Mouse (Mus musculus) midbrain, embryonic 11.5 days (tissue): ENCODE results near the gene Slc36a2. TPM values are rescaled to one million over a fixed set of nuclear protein-coding genes. Genes with fewer than 3 reads are reported as not detected.

Experiments used
- ATAC-seq: fragments of 200-750 bp; cut with Nextera tagmentation; 2 replicates; pipeline ENCODE4 v1.8.0; 2017; ENCODE audit warnings: moderate TSS enrichment, moderate library complexity; ENCODE audit not compliant: low FRiP score
- DNase-seq: peaks from one replicate; pipeline ENCODE4 v3.0.0; 2015; ENCODE audit warnings: low spot score; ENCODE audit errors: missing footprints
- H3K27ac ChIP-seq: fragments of 300-500 bp; sonication (generic); 2 replicates; pipeline ENCODE4 v1.5.1; 2014; ENCODE audit warnings: low read depth, low read length
- H3K27me3 ChIP-seq: fragments of 300-500 bp; sonication (generic); 2 replicates; pipeline ENCODE4 v1.6.1; 2014; ENCODE audit warnings: mild to moderate bottlenecking, low read length, moderate library complexity, mixed read lengths; ENCODE audit not compliant: control insufficient read depth, insufficient read depth
- H3K36me3 ChIP-seq: fragments of 300-500 bp; sonication (generic); 2 replicates; pipeline ENCODE4 v1.6.1; 2014; ENCODE audit warnings: mild to moderate bottlenecking, low read length, moderate library complexity, mixed read lengths; ENCODE audit not compliant: control insufficient read depth, insufficient read depth
- H3K4me1 ChIP-seq: fragments of 300-500 bp; sonication (generic); 2 replicates; pipeline ENCODE4 v1.6.1; 2014; ENCODE audit warnings: low read length; ENCODE audit not compliant: control insufficient read depth, insufficient read depth
- H3K4me2 ChIP-seq: fragments of 300-500 bp; sonication (generic); 2 replicates; pipeline ENCODE4 v1.6.1; 2014; ENCODE audit warnings: mild to moderate bottlenecking, moderate library complexity
- H3K4me3 ChIP-seq: fragments of 300-500 bp; sonication (generic); 2 replicates; pipeline ENCODE4 v1.5.1; 2014; ENCODE audit warnings: low read depth, low read length
- H3K9ac ChIP-seq: fragments of 300-500 bp; sonication (generic); 2 replicates; pipeline ENCODE4 v1.6.1; 2014; ENCODE audit warnings: low read length
- H3K9me3 ChIP-seq: fragments of 300-500 bp; sonication (generic); 2 replicates; pipeline ENCODE4 v1.6.1; 2016; ENCODE audit warnings: low read length; ENCODE audit not compliant: control insufficient read depth
- WGBS: fragments of 180-500 bp; shearing (Covaris S2); extraction: QIAGEN DNeasy Blood & Tissue Kit; methylation state at CpG from one replicate; pipeline ENCODE4 v1.1.7; 2014; 5-methylcytosine and 5-hydroxymethylcytosine counted together
- polyA plus RNA-seq: library from polyadenylated mRNA; unstranded; fragments of >200 nt; fragmentation: Nextera tagmentation; extraction: Ambion mirVana; gene quantifications from 2 replicates; pipeline ENCODE4 v1.2.1, GENCODE M21; 2014

Gene Slc36a2
- polyA plus RNA-seq, 1 experiment from 2014 or later: not detected

GRCm38 (mm10) chr11:55151608-55152007 lies 33.3 kb downstream of the Slc36a2 start, which contains the start of gene Slc36a3:
Gene Slc36a3, minus strand, starts transcription at chr11:55151708.
- DNase-seq (no peak), ATAC-seq (no peak)
- Histone ChIP-seq H3K4me2 (no peak within 1 kb of the TSS), H3K27me3 (no peaks in the 10 kb centered on the region), H3K4me3 (no peak within 1 kb of the TSS), H3K4me1 (no peaks in the 10 kb centered on the region), H3K27ac (no peak within 1 kb of the TSS), H3K9me3 (no peaks in the 10 kb centered on the region), H3K9ac (no peak within 1 kb of the TSS), H3K36me3 (no peaks in the 10 kb centered on the region)
- 80% methylated on average over 3 of the region's 3 CpGs for WGBS

- DNase-seq (no peak), ATAC-seq (no peak)
- H3K4me3 ChIP-seq: no peak overlapping the region
- WGBS: 83% methylated on average over 4 of the region's 4 CpGs
- no peak overlapping the region for H3K27ac ChIP-seq
- H3K9ac ChIP-seq: no peak overlapping the region
- no peaks in the 10 kb centered on the region for H3K27me3 ChIP-seq
- H3K4me2 ChIP-seq: no peak overlapping the region
- no peaks in the 10 kb centered on the region for H3K4me1 ChIP-seq
- H3K9me3 ChIP-seq: no peaks in the 10 kb centered on the region
- no peaks in the 10 kb centered on the region for H3K36me3 ChIP-seq
Measured at GRCm38 (mm10) chr11:55148461-55148860, 36.4 kb downstream of the Slc36a2 start.

DNA sequence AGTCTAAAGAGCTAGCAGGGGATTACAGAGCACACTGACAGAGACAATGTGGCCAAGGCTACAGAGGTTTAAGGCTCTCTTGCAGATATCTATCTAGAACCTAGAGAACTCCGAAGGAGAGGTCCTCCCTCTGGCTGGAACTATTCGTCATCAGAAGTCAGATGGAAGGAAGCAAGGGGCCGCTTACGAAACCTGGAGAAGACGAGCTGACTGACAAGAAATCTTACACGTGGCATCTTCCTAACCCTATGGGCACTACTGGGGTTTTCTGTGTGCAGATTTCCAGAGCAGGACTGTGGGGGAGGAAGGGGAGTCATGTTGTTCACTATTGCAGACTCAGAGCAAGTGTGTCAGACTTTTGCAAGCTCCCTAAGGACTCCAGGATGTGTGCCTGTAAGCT lies 37.5 kb downstream of the Slc36a2 start:
- no peak for DNase-seq
- 51% methylated on average over 6 of the region's 6 CpGs for WGBS

GRCm38 (mm10) chr11:55146855-55147254 lies 38.0 kb downstream of the Slc36a2 start:
- 38% methylated on average over 1 of the region's 1 CpGs for WGBS
- Histone ChIP-seq H3K9me3 (no peaks in the 10 kb centered on the region), H3K27me3 (no peaks in the 10 kb centered on the region), H3K9ac (no peak overlapping the region), H3K4me3 (no peak overlapping the region), H3K4me2 (no peak overlapping the region), H3K36me3 (no peaks in the 10 kb centered on the region), H3K4me1 (no peaks in the 10 kb centered on the region), H3K27ac (no peak overlapping the region)
- DNase-seq (no peak), ATAC-seq (no peak)

More for the DNA sequence above, 37.5 kb downstream of the Slc36a2 start:
- Histone ChIP-seq H3K9ac (no peak overlapping the region), H3K27me3 (no peaks in the 10 kb centered on the region), H3K4me3 (no peak overlapping the region), H3K27ac (no peak overlapping the region), H3K4me1 (no peaks in the 10 kb centered on the region), H3K4me2 (no peak overlapping the region), H3K9me3 (no peaks in the 10 kb centered on the region), H3K36me3 (no peaks in the 10 kb centered on the region)
- no peak for ATAC-seq

DNA sequence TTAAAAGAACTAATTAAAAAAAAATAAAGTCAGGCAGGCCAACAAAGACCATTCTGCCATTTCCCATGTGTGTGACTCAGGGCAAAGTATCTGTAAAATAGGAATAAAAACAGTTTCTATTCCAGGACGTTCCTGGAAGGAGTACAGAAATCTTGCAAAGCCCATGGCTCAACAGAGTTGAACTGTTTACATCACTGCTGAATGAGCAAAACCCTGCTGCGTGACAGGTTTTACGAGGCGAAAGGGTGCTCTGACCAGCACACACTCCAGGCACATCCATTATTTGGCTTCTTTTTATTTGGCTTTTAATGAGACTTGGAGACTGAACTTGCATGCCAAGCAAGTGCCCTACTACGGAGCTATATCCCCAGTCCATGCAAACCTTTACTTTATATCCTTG lies 40.9 kb downstream of the Slc36a2 start:
- WGBS: 86% methylated on average over 5 of the region's 5 CpGs

DNA sequence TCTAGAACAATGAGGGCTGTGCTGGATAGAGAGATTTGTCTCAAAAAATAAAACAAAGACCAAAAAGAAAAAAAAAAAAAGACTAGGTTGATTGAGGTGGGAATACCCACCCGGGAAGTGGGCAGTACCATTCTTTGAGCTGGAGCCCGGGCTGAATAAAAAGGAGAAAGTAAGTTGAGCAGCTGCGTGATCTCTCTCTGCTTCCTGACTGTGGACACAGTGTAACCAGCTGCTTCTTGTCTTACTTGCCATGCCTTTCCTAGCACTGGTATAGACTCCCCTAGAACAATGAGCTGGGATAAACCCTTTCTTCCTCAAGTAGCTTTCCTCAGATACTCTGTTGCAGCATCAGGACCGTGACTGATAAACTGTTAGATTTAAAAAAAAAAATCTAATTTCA lies 43.4 kb downstream of the Slc36a2 start:
- no peak overlapping the region for H3K27ac ChIP-seq
- ATAC-seq: no peak
- WGBS: 91% methylated on average over 4 of the region's 4 CpGs
- H3K9ac ChIP-seq: no peak overlapping the region
- no peaks in the 10 kb centered on the region for H3K4me1 ChIP-seq
- H3K27me3 ChIP-seq: no peaks in the 10 kb centered on the region
- no peak for DNase-seq
- H3K4me2 ChIP-seq: no peak overlapping the region
- no peaks in the 10 kb centered on the region for H3K36me3 ChIP-seq
- no peak overlapping the region for H3K4me3 ChIP-seq
- no peaks in the 10 kb centered on the region for H3K9me3 ChIP-seq

More for the DNA sequence above, 40.9 kb downstream of the Slc36a2 start:
- Histone ChIP-seq H3K4me2 (no peak overlapping the region), H3K9me3 (no peaks in the 10 kb centered on the region), H3K27ac (no peak overlapping the region), H3K9ac (no peak overlapping the region), H3K4me1 (no peaks in the 10 kb centered on the region), H3K4me3 (no peak overlapping the region), H3K36me3 (no peaks in the 10 kb centered on the region), H3K27me3 (no peaks in the 10 kb centered on the region)
- ATAC-seq (no peak), DNase-seq (no peak)

DNA sequence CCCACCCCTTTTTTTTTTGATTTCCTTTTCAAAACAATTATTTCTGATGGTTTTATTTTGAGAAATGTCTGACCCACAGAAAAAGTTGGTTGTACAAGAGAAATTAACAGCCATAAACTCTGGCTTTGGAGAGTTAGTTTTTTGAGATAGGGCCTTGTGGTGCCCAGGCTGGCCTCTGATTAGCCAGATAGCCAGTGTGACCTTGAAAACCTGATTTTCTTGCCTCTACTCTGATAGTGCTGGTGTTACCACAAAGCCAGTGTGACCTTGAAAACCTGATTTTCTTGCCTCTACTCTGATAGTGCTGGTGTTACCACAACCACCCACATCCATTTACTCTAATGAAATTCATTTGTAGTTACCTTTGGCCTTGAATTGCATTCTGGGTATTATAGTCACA lies 47.2 kb downstream of the Slc36a2 start:
- no peak overlapping the region for H3K9ac ChIP-seq
- ATAC-seq (no peak), DNase-seq (no peak)
- H3K4me1 ChIP-seq: no peaks in the 10 kb centered on the region
- no peaks in the 10 kb centered on the region for H3K36me3 ChIP-seq
- H3K9me3 ChIP-seq: no peaks in the 10 kb centered on the region
- no peak overlapping the region for H3K4me2 ChIP-seq
- H3K27me3 ChIP-seq: no peaks in the 10 kb centered on the region
- H3K4me3 ChIP-seq: no peak overlapping the region
- H3K27ac ChIP-seq: no peak overlapping the region

DNA sequence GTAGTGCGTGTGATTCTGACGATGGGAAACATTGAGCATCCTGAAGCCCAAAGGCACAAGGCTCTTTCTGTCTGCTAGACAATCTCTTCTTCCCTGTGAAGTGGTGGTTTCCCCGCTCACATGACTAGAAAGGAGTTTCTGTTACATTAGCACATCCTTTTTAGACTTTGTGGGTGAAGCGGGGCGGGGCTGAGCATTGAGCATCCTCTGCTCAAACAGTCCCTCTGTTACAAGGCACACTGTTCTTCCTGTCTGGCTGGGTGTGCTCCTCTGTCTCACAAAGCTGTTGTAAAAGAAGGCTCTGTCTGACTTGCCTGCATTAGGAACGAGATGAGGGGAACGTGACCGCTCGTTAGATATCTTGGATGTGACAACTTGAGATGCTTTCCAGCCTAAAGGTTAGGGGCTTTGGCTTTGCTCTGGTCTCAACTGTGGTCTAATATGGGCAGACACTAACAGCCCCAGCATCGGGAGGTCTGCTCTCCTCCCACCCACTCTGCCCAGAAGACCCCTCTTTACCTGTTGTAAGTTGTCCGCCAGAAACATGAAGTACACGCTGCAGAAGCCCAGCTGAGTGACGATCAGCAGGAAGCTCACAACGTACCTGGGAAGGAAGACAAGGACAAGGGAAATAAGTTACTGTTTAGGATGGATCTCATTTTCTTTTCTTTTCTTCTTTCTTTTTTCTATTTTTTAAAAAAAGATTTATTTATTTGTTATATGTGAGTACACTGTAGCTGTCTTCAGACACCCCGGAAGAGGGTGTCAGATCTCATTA lies 47.9 kb downstream of the Slc36a2 start:
- WGBS: 90% methylated on average over 15 of the region's 15 CpGs
- ATAC-seq (no peak), DNase-seq (no peak)

DNA sequence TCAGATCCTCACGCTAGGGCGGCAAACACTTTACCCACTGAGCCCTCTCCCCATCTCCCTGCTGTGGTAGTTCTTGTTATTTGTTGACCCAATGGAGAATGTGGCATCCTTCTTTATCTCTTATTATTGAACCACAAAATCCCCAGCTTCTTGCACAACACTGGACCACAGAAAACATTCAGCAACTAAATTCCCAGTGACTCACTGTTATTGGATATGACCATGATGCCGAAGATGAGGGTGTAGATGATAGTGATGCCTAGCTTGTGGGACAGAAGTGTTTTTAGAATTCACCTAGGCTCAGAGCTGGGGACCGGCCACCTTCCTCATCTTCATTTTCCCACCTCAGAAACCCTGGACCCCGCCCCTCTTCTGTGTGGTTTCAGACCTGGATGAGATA lies 50.0 kb downstream of the Slc36a2 start:
- DNase-seq (no peak), ATAC-seq (no peak)
- no peak overlapping the region for H3K4me2 ChIP-seq
- H3K36me3 ChIP-seq: no peaks in the 10 kb centered on the region
- no peak overlapping the region for H3K4me3 ChIP-seq
- H3K4me1 ChIP-seq: no peaks in the 10 kb centered on the region
- H3K9me3 ChIP-seq: no peaks in the 10 kb centered on the region
- 90% methylated on average over 5 of the region's 5 CpGs for WGBS
- no peak overlapping the region for H3K9ac ChIP-seq
- no peaks in the 10 kb centered on the region for H3K27me3 ChIP-seq
- no peak overlapping the region for H3K27ac ChIP-seq

More for the DNA sequence above, 47.9 kb downstream of the Slc36a2 start:
- Histone ChIP-seq H3K9me3 (no peaks in the 10 kb centered on the region), H3K4me2 (no peak overlapping the region), H3K9ac (no peak overlapping the region), H3K4me1 (no peaks in the 10 kb centered on the region), H3K36me3 (no peaks in the 10 kb centered on the region), H3K27me3 (no peaks in the 10 kb centered on the region), H3K27ac (no peak overlapping the region), H3K4me3 (no peak overlapping the region)
